Mouse (Mus musculus) heart, embryonic 13.5 days (tissue): Measurements from ENCODE around the gene Neo1. TPM values are rescaled to one million over a fixed set of nuclear protein-coding genes. Genes with fewer than 3 reads are reported as not detected.

ENCODE experiments used
- ATAC-seq: fragments of 200-750 bp; cut with Nextera tagmentation; 2 replicates; pipeline ENCODE4 v1.8.0; 2017; ENCODE audit warnings: moderate TSS enrichment; ENCODE audit not compliant: insufficient number of reproducible peaks, low FRiP score, low TSS enrichment; ENCODE audit errors: extremely low read depth
- H3K27ac ChIP-seq: fragments of 300-500 bp; sonication (generic); replicated peaks from 2 replicates; pipeline ENCODE4 v1.5.1; 2015; ENCODE audit warnings: moderate library complexity, mild to moderate bottlenecking, inconsistent platforms
- H3K27me3 ChIP-seq: fragments of 300-500 bp; sonication (generic); replicated peaks from 2 replicates; pipeline ENCODE4 v1.6.1; 2015; ENCODE audit warnings: mild to moderate bottlenecking, inconsistent platforms
- H3K36me3 ChIP-seq: fragments of 300-500 bp; sonication (generic); 2 replicates; pipeline ENCODE4 v1.6.1; 2015; ENCODE audit warnings: mild to moderate bottlenecking, inconsistent platforms
- H3K4me1 ChIP-seq: fragments of 300-500 bp; sonication (generic); 2 replicates; pipeline ENCODE4 v1.6.1; 2015; ENCODE audit warnings: inconsistent platforms
- H3K4me2 ChIP-seq: fragments of 300-500 bp; sonication (generic); 2 replicates; pipeline ENCODE4 v1.6.1; 2015; ENCODE audit warnings: inconsistent platforms, mild to moderate bottlenecking, moderate library complexity
- H3K4me3 ChIP-seq: fragments of 300-500 bp; sonication (generic); 2 replicates; pipeline ENCODE4 v1.5.1; 2015; ENCODE audit warnings: moderate library complexity, mild to moderate bottlenecking, inconsistent platforms
- H3K9ac ChIP-seq: fragments of 300-500 bp; sonication (generic); 2 replicates; pipeline ENCODE4 v1.6.1; 2015; ENCODE audit warnings: inconsistent platforms, mild to moderate bottlenecking, moderate library complexity
- H3K9me3 ChIP-seq: fragments of 300-500 bp; sonication (generic); 2 replicates; pipeline ENCODE4 v1.6.1; 2016; ENCODE audit warnings: inconsistent platforms
- WGBS: fragments of 180-500 bp; shearing (Covaris S2); methylation state at CpG from one replicate; pipeline ENCODE4 v1.1.7; 2015; ENCODE audit warnings: mixed read lengths; 5-methylcytosine and 5-hydroxymethylcytosine counted together
- polyA plus RNA-seq: library from polyadenylated mRNA; unstranded; fragments of >200 nt; fragmentation: Nextera tagmentation; extraction: Ambion mirVana; gene quantifications from 2 replicates; pipeline ENCODE4 v1.2.1, GENCODE M21; 2015

The Neo1 gene
- polyA plus RNA-seq, 1 experiment from 2014 or later = 23.1 TPM

DNA sequence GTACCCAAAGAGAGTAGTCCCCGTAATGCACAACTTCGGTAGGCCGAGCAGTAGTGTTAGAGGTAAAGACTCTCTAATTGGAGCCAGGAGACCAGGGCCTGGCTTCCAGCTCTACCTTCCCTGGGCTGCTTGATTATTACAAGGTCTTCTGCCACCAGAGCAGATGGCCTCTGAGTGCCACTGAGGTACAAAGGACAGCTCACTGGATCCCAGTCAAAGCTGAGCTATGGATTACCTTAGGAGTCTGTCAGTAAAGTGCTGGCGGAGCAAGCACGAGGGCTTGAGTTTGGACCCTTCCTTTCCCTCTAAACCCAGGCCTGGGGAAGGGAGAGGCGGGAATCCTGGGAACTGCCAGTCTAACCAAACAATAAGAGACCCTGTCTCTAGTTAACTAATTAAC, 21.8 kb upstream of the Neo1 start:
- Histone ChIP-seq H3K27ac (no peak overlapping the region), H3K4me1 (peaks cover 37% of the 10 kb centered on the region), H3K4me2 (no peak overlapping the region), H3K4me3 (no peak overlapping the region), H3K27me3 (no peaks in the 10 kb centered on the region), H3K9ac (no peak overlapping the region), H3K36me3 (no peaks in the 10 kb centered on the region), H3K9me3 (no peaks in the 10 kb centered on the region)
- WGBS = 76% methylated on average over 6 of the region's 6 CpGs
- no peak for ATAC-seq

DNA sequence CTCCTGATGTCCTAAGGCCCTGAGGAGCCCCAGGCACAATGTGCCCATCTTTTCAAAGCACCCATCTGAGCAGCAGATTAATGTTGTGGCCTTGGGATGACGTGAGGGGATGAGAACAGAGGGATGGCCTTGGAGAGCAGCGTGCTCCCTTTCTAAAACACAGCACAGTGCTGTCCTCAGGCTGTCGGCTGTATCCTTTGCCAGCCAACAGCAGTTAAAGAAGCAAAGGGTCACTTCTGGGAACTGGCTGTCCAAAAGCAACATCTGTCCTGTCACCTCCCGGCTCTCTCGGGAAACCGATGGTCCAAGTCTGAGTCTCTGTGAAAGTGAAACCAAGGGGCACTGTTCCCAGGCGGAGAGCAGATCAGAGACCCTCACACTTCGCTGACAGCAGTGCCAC, 20.0 kb upstream of the Neo1 start:
- H3K27me3 ChIP-seq = no peaks in the 10 kb centered on the region
- 62% methylated on average over 8 of the region's 8 CpGs for WGBS
- H3K4me3 ChIP-seq = no peak overlapping the region
- ATAC-seq = no peak
- H3K27ac ChIP-seq = no peak overlapping the region
- H3K4me2 ChIP-seq = peak overlapping the region; percentile 26; the same call in 1 of the 2 replicates
- H3K9me3 ChIP-seq = no peaks in the 10 kb centered on the region
- peaks cover 22% of the 10 kb centered on the region for H3K4me1 ChIP-seq
- no peaks in the 10 kb centered on the region for H3K36me3 ChIP-seq
- H3K9ac ChIP-seq = no peak overlapping the region

DNA sequence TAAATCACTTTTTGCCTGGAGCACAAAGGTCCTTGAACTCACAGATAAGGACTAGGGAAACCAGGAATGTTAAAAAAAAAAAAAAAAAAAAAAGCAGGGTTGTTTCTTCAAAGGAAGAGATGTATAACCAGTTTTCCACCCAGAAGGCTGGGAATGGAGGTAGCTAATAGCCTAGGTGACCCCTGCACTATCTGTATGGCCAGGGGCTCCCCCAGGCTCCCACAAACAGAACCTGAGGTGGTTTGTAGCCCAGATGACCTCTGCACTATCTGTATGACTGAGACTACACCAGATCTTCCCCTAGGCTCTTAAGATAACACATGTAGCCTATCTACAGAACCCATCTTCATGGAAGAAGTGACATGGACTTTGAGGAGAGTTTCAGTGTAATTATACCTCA, 5.6 kb upstream of the Neo1 start:
- Histone ChIP-seq H3K4me1 (peaks cover 16% of the 10 kb centered on the region; the same call in 1 of the 2 replicates), H3K9me3 (no peaks in the 10 kb centered on the region), H3K4me2 (no peak overlapping the region), H3K36me3 (no peaks in the 10 kb centered on the region), H3K9ac (no peak overlapping the region), H3K27ac (no peak overlapping the region), H3K4me3 (no peak overlapping the region), H3K27me3 (no peaks in the 10 kb centered on the region)
- no peak for ATAC-seq

DNA sequence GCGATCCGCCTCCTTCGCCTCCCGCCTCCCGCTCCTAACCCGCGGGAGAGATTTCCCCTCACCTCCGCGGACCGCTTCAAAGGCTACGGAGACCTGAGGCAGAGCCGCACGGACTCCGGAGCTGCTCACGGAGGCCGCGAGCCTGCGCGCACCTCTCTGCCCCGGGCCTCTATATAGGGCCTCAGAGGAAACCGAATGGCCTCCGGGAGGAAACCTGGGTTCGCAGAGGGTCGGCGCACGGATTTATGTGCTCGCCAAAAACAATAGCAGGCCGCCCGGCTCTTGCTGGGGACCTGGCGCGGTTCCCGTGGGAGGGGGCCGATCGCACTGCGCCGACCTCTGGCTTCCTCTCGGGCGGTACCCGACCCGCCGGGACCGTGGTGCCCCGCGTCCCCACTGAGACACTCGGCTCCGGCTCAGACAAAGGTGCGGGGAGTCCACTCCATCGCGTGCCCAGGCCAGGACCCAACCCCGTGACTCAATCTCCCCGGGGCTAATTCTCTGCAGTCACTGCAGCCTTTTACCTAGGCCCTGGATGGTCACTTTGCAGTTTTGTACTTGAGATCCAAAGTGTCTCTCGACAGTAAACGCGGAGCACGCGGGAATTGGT, 596 bp upstream of the Neo1 start:
- H3K36me3 ChIP-seq = no peaks in the 10 kb centered on the region
- no peaks in the 10 kb centered on the region for H3K27me3 ChIP-seq
- H3K9me3 ChIP-seq = 0 out of 2 replicates have a peak, but pooled peaks cover 2% of the 10 kb centered on the region
- H3K4me3 ChIP-seq = peak overlapping the region; percentile 96
- peak overlapping the region; percentile 89 for H3K4me2 ChIP-seq
- under 1% methylated on average over 55 of the region's 56 CpGs for WGBS
- H3K27ac ChIP-seq = peak overlapping the region; percentile 99
- peaks cover 46% of the 10 kb centered on the region for H3K4me1 ChIP-seq
- peak overlapping the region; percentile 98 for H3K9ac ChIP-seq
- peak; percentile 52 for ATAC-seq

DNA sequence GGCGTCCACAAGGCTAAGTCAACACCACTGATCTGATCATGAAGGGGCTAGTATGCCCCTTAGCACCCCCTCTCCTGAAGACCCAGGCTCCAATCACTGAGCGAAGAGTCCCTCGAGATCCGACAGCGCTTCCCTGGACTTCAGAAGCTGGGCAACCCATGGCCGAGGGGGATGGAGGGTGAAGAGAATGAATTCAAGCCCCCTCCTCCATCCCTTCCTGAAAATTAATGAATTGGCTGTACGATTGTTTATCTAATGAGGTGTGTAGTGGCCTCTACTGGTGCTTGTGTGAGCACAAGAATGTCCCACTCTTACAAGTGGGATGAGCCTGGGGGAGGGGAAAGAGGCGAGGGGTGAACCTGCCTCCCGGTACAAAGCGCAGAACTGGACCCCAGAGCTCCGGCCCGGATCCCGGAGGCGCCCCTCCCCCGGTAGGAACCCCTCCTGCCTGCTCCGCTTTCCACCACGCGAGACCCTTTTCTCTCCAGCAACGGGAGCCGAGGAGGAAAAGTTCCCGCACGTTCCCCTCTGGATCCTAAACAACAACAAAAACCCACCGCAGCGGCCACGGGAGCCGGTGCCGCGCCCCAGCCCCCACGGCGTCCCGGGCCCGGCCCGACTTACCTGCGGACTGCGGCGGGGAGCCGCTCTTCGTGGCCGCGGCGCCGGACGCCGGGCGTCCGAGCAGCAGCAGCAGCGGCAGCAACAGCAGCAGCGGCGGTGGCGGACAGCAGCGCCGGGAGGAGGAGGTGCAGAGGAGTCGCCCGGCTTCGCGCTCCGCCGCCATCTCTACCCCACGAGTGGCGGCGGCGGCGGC, 691 bp downstream of the Neo1 start:
- no peak; the same call in 1 of the 2 replicates for ATAC-seq
- H3K36me3 ChIP-seq = no peaks in the 10 kb centered on the region
- peaks cover 46% of the 10 kb centered on the region for H3K4me1 ChIP-seq
- 0 out of 2 replicates have a peak, but pooled peaks cover 4% of the 10 kb centered on the region for H3K9me3 ChIP-seq
- H3K4me3 ChIP-seq = peak overlapping the region; percentile 96
- no peaks in the 10 kb centered on the region for H3K27me3 ChIP-seq
- H3K9ac ChIP-seq = peak overlapping the region; percentile 98
- WGBS = under 1% methylated on average over 63 of the region's 63 CpGs
- peak overlapping the region; percentile 99 for H3K27ac ChIP-seq
- peak overlapping the region; percentile 89 for H3K4me2 ChIP-seq

DNA sequence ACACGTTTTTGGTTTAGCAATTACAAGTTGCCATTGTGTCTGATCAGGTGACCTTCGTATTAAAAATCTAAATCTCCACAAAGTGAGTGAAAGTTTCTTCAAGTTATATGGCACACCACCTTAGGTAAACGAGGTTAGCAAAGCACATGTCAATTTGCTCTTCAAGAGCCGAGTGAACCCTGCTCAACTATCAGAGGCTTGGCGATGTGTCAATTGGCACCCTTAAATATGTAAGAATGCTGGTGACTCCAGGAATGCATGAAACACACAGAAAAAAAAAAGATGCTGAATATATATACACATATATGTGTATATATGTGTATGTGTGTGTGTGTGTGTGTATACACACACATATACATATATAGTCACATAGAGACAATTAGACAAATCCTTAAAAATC, 1.4 kb downstream of the Neo1 start:
- H3K27ac ChIP-seq = 0 out of 2 replicates have a peak overlapping the region, but pooled peaks have one; percentile 99
- WGBS = 25% methylated on average over 5 of the region's 5 CpGs

DNA sequence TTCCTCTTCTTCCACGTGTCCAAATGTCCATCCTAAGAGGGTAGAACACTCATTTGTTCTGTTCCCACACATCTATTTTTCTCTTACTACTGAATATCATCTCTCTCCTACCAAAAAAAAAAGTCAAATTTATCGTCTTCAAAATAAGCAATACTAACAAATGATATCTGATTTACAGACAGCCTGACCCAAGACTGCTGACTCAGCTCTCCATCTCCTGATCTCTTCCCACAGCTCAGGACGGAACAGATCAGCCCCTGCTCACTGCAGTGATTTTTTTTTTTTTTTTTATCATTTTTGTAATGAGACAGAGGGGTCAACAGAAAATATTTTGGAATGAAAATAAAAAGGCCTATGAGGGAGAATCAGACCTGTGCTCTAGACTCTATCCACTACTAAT, 2.7 kb downstream of the Neo1 start:
- WGBS = 56% methylated on average over 3 of the region's 3 CpGs
- Histone ChIP-seq H3K4me2 (peak overlapping the region; percentile 89), H3K4me3 (peak overlapping the region; percentile 19), H3K4me1 (peaks cover 37% of the 10 kb centered on the region), H3K27me3 (no peaks in the 10 kb centered on the region), H3K36me3 (no peaks in the 10 kb centered on the region), H3K9me3 (peaks cover 12% of the 10 kb centered on the region), H3K27ac (no peak overlapping the region), H3K9ac (no peak overlapping the region)
- ATAC-seq = no peak

More for the DNA sequence above, 1.4 kb downstream of the Neo1 start:
- H3K4me1 ChIP-seq = peaks cover 46% of the 10 kb centered on the region
- H3K27me3 ChIP-seq = no peaks in the 10 kb centered on the region
- H3K9me3 ChIP-seq = 0 out of 2 replicates have a peak, but pooled peaks cover 4% of the 10 kb centered on the region
- peak overlapping the region; percentile 96 for H3K4me3 ChIP-seq
- ATAC-seq = no peak
- H3K4me2 ChIP-seq = peak overlapping the region; percentile 89
- H3K36me3 ChIP-seq = no peaks in the 10 kb centered on the region
- peak overlapping the region; percentile 98 for H3K9ac ChIP-seq

DNA sequence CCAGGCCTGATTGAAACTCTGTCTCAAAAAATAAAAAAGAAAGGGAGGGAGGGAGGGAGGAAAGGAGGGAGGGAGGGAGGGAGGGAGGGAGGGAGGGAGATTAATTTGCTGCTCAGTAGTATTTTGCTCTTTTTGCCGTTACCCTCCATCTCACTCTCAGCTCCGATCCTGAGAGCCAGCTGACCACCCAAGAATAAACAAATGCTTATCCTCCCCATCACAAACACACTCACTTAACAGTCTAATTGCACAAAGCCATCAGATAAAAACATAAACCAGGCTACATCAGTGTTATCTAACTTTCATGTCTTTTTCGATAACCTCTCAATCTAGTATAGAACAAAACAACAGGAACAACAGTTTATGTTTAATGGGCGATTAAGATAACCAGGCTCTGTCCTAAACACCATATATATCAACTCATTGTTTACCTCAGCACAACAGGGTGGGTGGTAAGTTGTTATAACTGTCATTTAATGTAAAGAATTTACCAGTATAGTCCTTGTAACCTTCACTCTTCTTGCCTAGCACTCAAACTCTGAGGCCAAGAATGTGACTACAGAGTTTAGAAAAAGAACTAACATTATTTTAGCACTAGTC, 11.9 kb downstream of the Neo1 start:
- H3K9me3 ChIP-seq = peaks cover 4% of the 10 kb centered on the region
- no peak overlapping the region for H3K9ac ChIP-seq
- ATAC-seq = no peak
- H3K27me3 ChIP-seq = no peaks in the 10 kb centered on the region
- H3K4me2 ChIP-seq = no peak overlapping the region
- no peak overlapping the region for H3K4me3 ChIP-seq
- no peaks in the 10 kb centered on the region for H3K36me3 ChIP-seq
- 51% methylated on average over 4 of the region's 4 CpGs for WGBS
- H3K4me1 ChIP-seq = peaks cover 16% of the 10 kb centered on the region
- H3K27ac ChIP-seq = no peak overlapping the region

DNA sequence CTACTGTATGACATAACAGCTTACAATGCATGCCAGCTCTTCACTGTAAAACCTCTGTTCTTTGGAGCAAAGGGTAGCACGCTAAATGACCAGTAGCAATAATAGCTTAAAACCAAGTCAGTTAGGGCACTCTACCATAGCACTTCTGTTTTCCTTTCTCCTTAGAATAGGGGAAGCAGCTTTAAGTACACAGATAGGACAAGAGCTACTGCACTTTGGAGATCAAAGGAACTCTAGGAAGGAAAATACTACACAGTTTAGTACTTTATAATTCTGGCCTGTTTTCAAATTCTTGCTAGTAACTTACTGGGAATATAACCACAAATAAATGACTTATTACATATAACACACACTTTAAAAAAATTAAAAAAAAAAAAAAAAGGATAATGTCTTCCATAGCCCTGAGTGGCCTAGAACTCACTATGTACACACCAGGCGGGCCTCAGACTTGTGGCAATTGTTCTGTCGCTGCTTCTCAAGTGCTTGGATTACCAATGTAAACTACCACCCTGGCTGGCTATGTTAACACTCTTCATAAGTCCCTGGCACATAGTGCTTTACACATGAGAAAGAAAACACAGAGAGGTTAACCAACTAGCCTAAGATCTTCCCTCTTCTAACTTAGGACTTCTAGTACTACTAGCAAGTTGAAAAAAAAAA, 20.1 kb downstream of the Neo1 start:
- no peaks in the 10 kb centered on the region for H3K36me3 ChIP-seq
- 71% methylated on average over 3 of the region's 3 CpGs for WGBS
- ATAC-seq = no peak
- no peaks in the 10 kb centered on the region for H3K9me3 ChIP-seq
- no peak overlapping the region for H3K4me2 ChIP-seq
- no peak overlapping the region for H3K4me3 ChIP-seq
- peaks cover 46% of the 10 kb centered on the region for H3K4me1 ChIP-seq
- H3K9ac ChIP-seq = no peak overlapping the region
- no peaks in the 10 kb centered on the region for H3K27me3 ChIP-seq
- H3K27ac ChIP-seq = no peak overlapping the region

DNA sequence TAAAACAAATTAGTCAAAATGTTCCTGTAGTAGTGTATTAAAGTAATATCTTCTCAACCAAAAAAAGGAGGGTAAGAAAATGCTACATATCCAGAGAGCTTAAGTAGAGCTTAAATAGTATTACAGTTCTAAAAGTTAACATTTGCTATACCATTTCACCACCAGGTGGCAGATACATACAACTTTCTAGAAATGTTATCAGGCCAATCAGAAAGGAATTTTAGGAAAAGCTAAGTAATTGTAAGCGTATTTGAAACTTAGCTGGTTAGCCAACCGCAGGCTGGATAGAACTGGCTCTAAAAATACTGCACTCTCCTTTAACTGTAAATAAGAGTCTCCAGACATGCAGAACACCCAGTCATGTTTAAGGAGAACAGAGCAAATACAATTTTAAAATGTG, 22.9 kb downstream of the Neo1 start:
- peaks cover 34% of the 10 kb centered on the region for H3K4me1 ChIP-seq
- H3K9ac ChIP-seq = no peak overlapping the region
- H3K4me2 ChIP-seq = no peak overlapping the region
- H3K4me3 ChIP-seq = no peak overlapping the region
- no peak for ATAC-seq
- WGBS = 4% methylated on average over 2 of the region's 2 CpGs
- no peaks in the 10 kb centered on the region for H3K9me3 ChIP-seq
- H3K36me3 ChIP-seq = no peaks in the 10 kb centered on the region
- H3K27me3 ChIP-seq = no peaks in the 10 kb centered on the region
- no peak overlapping the region for H3K27ac ChIP-seq

DNA sequence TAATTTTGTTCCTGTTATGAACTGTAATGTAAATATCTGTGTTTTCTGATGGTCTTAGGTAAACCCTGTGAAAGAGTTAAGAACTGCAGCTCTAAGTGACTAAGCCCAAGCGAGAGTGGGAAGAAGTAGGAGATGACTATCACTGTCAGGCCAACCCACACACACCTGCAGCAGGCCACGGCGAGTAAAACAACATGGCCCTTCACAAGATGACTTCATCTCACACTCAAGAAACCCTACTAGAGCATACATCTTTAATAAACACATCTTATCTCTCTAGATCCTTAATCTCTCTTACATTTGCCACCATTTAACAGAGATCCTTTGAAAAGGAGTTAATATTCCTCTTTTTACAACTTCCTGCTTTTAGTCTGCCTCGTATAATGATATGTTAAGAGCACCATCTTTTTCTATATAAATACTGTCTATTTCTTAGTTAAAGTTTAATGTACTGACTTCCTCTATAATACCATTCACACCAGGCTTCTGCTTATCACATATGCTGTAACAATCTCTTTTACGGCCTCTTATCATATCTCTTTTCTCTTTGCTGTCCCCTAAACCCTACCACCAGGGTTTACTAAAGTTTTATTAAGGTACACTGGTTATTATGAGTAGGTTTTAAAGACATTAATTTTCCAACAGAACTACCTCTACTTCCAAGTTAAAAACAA, 46.8 kb downstream of the Neo1 start:
- Histone ChIP-seq H3K36me3 (peaks cover 20% of the 10 kb centered on the region), H3K27ac (no peak overlapping the region), H3K4me3 (no peak overlapping the region), H3K4me2 (no peak overlapping the region), H3K9ac (no peak overlapping the region), H3K27me3 (no peaks in the 10 kb centered on the region), H3K9me3 (no peaks in the 10 kb centered on the region), H3K4me1 (peaks cover 3% of the 10 kb centered on the region; the same call in 1 of the 2 replicates)
- WGBS = 61% methylated on average over 5 of the region's 5 CpGs
- no peak for ATAC-seq
